Mouse (Mus musculus): ENCODE measurements around the gene Olfr1250.
"Not testable (repeated sequence)": the region's sequence is repeated elsewhere in the genome, so short reads cannot be mapped to it uniquely, and the experiment has no call there.

Gene Olfr1250

DNA sequence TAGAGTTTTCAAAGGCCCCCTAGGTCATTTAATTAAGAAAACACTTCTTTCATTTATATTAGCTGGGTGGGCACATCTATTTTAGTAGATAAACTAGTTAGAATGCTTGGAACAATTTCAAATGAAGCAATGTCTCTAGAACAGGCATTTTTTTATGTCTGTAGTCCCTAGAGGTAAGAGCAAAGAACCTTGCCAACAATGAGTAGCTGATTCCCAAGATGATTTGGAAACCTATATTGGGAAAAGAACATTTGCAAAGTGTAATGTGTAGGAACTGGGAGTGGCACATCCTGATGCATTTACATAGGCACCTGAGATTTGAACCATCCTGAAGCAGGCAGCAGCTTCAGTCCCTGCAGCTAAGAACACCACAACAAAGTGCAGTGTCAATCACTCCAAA, at the start of gene Olfr1250:
Gene Olfr1250, minus strand, starts transcription at position 101 of the 400 bp plus-strand sequence.
- no peak for DNase-seq (ENCODE audit: low spot score in 2 of 2)

DNA sequence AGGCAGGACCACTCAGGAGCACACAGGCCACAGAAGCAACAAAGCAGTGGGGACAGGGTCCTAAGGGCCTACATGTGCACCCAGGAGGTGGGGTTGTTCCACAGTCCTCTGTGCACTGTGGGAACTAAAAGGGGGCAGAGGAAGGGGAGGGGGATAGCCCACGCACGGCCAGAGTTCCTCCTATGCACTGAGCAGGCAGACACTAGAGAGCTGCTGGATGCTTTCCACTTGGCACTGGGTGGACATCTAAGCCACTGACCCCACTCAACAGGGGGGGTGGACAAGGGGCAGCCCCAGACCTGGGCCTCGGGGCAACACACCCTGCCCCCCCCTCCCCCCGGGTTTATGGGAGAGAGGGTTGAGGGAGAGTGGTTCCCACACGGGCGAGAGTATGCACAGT, 30.7 kb upstream of the Olfr1250 start:
- DNase-seq (ENCODE audit: low spot score in 2 of 2), result no peak

DNA sequence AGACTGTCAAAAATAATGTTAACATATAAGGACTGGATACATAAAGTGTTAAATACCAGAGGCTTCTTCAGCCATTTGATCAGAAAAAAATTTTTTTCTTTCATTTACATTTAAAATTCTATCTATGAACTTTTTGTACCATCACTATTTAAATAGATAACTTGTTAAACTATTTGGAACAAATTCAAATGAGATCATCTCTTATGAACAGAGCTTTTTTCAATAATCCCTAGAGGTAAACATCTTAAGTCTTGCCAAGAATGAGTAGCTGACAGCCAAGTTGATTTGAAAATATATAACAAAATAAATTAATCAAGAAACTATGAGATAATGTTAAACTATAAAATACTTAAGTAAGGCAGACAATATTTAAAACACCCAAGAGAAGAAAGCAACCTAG, 10.6 kb upstream of the Olfr1250 start, which contains the start of gene Olfr1251:
Gene Olfr1251, minus strand, starts transcription at position 101 of the 400 bp plus-strand sequence.
- DNase-seq (ENCODE audit: low spot score in 2 of 2), result no peak

DNA sequence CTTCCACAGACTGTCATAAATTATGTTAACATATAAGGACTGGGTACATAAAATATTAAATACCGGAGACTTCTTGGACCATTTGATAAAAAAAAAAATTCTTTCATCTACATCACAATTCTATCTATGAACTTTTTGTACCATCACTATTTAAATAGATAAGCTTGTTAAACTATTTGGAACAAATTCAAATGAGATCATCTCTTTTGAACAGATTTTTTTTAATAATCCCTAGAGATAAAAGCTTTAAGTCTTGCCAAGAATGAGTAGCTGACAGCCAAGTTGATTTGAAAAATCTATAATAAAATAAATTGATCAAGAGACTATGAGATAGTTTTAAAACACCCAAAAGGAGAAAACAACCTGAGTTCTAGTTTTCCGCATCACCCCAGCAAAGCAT, 26.4 kb downstream of the Olfr1250 start, which contains the start of gene Olfr1249:
Gene Olfr1249, minus strand, starts transcription at position 101 of the 400 bp plus-strand sequence.
- DNase-seq (ENCODE audit: low spot score in 2 of 2), result no peak

DNA sequence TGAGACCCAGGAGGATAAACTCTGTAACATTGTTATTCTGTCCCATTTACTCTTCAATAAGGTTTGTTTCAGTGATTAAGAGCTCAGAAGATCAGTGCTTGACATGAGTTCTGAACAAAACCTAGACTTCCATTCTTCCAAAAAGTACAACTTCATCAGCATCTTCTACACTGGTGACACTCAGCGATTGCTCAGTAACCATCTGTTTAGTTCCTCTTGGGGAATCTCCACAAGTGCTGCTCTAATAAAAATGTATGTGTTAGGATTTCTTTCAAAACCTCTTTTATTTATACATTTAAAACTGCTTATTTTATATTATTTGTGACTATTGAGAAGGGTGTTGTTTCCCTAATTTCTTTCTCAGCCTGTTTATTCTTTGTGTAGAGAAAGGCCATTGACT, 43.1 kb downstream of the Olfr1250 start, which contains the start of gene Olfr1248:
Gene Olfr1248, minus strand, starts transcription at position 101 of the 400 bp plus-strand sequence.
- DNase-seq (ENCODE audit: low spot score in 2 of 2), result not testable (repeated sequence)

DNA sequence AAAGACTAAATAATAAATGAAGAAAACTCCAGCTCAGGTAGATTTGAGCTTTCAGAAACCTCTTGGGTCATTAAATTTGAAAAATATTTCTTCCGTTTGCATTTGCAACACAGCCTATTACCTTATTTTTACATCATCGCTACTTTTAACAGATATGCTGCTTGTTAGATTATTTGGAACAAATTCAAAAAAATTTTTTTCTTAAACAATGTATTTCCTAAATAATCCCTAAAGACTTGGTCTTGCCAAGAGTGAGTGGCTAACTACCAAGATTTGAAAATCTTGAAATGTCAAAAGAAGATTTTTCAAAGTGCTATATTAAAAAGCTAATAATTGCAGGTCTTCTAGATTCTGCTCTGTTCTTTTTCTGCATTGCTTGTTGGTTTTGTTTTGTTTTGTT, 47.2 kb downstream of the Olfr1250 start, which contains the start of gene Olfr1247:
Gene Olfr1247, minus strand, starts transcription at position 101 of the 400 bp plus-strand sequence.
- DNase-seq (ENCODE audit: low spot score in 2 of 2), result no peak
